Mouse (Mus musculus) kidney, embryonic 16.5 days (tissue): Measurements from ENCODE around the gene Astn1. TPM values are rescaled to one million over a fixed set of nuclear protein-coding genes. Genes with fewer than 3 reads are reported as not detected.

Experiments
- ATAC-seq: fragments of 200-750 bp; cut with Nextera tagmentation; 2 replicates; pipeline ENCODE4 v1.8.0; 2017; ENCODE audit warnings: moderate TSS enrichment; ENCODE audit not compliant: low FRiP score, low TSS enrichment
- H3K27ac ChIP-seq: fragments of 300-500 bp; sonication (generic); 2 replicates; pipeline ENCODE4 v1.5.1; 2014; ENCODE audit warnings: low read length
- H3K27me3 ChIP-seq: fragments of 300-500 bp; sonication (generic); 2 replicates; pipeline ENCODE4 v1.6.1; 2014; ENCODE audit warnings: low read length, control low read depth, mixed read lengths; ENCODE audit not compliant: insufficient read depth
- H3K36me3 ChIP-seq: fragments of 300-500 bp; sonication (generic); 2 replicates; pipeline ENCODE4 v1.6.1; 2014; ENCODE audit warnings: low read length, control low read depth, mixed read lengths; ENCODE audit not compliant: insufficient read depth
- H3K4me1 ChIP-seq: fragments of 300-500 bp; sonication (generic); 2 replicates; pipeline ENCODE4 v1.6.1; 2014; ENCODE audit warnings: low read length, control low read depth, mixed read lengths; ENCODE audit not compliant: insufficient read depth
- H3K4me2 ChIP-seq: fragments of 300-500 bp; sonication (generic); replicated peaks from 2 replicates; pipeline ENCODE4 v1.6.1; 2014; ENCODE audit warnings: low read depth, low read length
- H3K4me3 ChIP-seq: fragments of 300-500 bp; sonication (generic); 2 replicates; pipeline ENCODE4 v1.5.1; 2014; ENCODE audit warnings: mild to moderate bottlenecking, low read length
- H3K9ac ChIP-seq: fragments of 300-500 bp; sonication (generic); replicated peaks from 2 replicates; pipeline ENCODE4 v1.6.1; 2014; ENCODE audit warnings: low read length
- H3K9me3 ChIP-seq: fragments of 300-500 bp; sonication (generic); 2 replicates; pipeline ENCODE4 v1.6.1; 2016; ENCODE audit warnings: low read length, control low read depth
- WGBS: fragments of 180-500 bp; shearing (Covaris S2); extraction: QIAGEN DNeasy Blood & Tissue Kit; methylation state at CpG from one replicate; pipeline ENCODE4 v1.1.7; 2014; 5-methylcytosine and 5-hydroxymethylcytosine counted together
- polyA plus RNA-seq: library from polyadenylated mRNA; unstranded; fragments of >200 nt; fragmentation: Nextera tagmentation; extraction: Ambion mirVana; gene quantifications from 2 replicates; pipeline ENCODE4 v1.2.1, GENCODE M21; 2015

The Astn1 gene
- polyA plus RNA-seq, 1 experiment from 2014 or later: 1.0 TPM

- Histone ChIP-seq H3K4me1 (no peaks in the 10 kb centered on the region), H3K9me3 (no peaks in the 10 kb centered on the region), H3K27ac (no peak overlapping the region), H3K4me2 (no peak overlapping the region), H3K27me3 (no peaks in the 10 kb centered on the region), H3K36me3 (no peaks in the 10 kb centered on the region), H3K4me3 (no peak overlapping the region), H3K9ac (no peak overlapping the region)
- WGBS: 39% methylated on average over 16 of the region's 16 CpGs
- ATAC-seq: peak; percentile 90
Observed at GRCm38 (mm10) chr1:158596726-158597448, 234.8 kb downstream of the Astn1 start.

DNA sequence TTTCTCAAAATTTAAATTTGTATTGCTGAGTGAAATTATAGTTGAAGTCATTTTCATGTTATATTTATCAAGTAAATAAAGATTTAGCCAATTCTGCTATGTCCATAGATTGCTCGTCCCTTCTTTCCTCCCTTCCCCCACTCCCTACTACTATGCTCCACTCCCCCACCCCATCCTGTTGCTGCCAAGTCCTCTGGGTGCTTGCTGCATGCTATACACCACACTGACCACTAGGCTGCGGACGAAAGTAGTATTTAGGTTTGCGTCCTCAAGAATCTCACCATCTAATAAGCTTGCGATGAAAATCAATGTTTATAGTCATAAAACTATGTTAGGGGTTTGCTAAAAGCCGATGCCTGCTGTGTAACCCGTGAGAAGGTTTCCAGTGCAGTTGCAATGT, 235.9 kb downstream of the Astn1 start:
- ATAC-seq: no peak
- no peaks in the 10 kb centered on the region for H3K9me3 ChIP-seq
- H3K4me2 ChIP-seq: no peak overlapping the region
- 78% methylated on average over 7 of the region's 7 CpGs for WGBS
- no peaks in the 10 kb centered on the region for H3K4me1 ChIP-seq
- no peak overlapping the region for H3K27ac ChIP-seq
- no peak overlapping the region for H3K4me3 ChIP-seq
- H3K9ac ChIP-seq: no peak overlapping the region
- no peaks in the 10 kb centered on the region for H3K36me3 ChIP-seq
- H3K27me3 ChIP-seq: no peaks in the 10 kb centered on the region

GRCm38 (mm10) chr1:158599435-158599834, 237.4 kb downstream of the Astn1 start:
- H3K9me3 ChIP-seq: no peaks in the 10 kb centered on the region
- WGBS: 75% methylated on average over 2 of the region's 2 CpGs
- ATAC-seq: no peak

DNA sequence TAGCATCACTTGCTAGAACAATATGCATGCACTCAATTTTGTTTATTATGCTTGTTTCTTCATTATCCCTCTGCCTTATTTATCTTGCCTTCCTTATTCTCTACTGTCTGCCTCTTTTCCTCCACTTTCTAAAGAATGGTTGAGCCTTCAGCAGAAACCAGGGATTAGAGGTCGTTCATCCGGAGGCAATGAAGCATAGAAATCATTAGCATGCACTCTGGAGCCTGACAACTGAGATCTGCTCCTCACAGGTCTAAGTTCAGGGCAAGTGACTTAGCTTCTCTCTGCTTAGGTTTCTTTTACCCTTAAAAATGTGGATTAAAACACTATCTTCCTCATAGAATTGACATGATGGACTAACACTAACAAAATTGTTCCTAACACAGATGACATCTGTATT, 241.0 kb downstream of the Astn1 start:
- Histone ChIP-seq H3K27me3 (no peaks in the 10 kb centered on the region), H3K36me3 (no peaks in the 10 kb centered on the region), H3K9me3 (no peaks in the 10 kb centered on the region), H3K9ac (no peak overlapping the region), H3K4me1 (no peaks in the 10 kb centered on the region), H3K27ac (peak overlapping the region; percentile 53; the same call in 1 of the 2 replicates), H3K4me3 (no peak overlapping the region), H3K4me2 (no peak overlapping the region)
- peak; percentile 70; the same call in 1 of the 2 replicates for ATAC-seq
- 31% methylated on average over 2 of the region's 2 CpGs for WGBS

More at GRCm38 (mm10) chr1:158599435-158599834, 237.4 kb downstream of the Astn1 start:
- Histone ChIP-seq H3K4me3 (no peak overlapping the region), H3K9ac (no peak overlapping the region), H3K4me1 (no peaks in the 10 kb centered on the region), H3K27ac (no peak overlapping the region), H3K36me3 (no peaks in the 10 kb centered on the region), H3K27me3 (no peaks in the 10 kb centered on the region), H3K4me2 (no peak overlapping the region)

GRCm38 (mm10) chr1:158604149-158604548, 242.1 kb downstream of the Astn1 start:
- H3K27me3 ChIP-seq: no peaks in the 10 kb centered on the region
- no peak overlapping the region for H3K4me3 ChIP-seq
- no peak overlapping the region for H3K4me2 ChIP-seq
- H3K4me1 ChIP-seq: no peaks in the 10 kb centered on the region
- H3K36me3 ChIP-seq: no peaks in the 10 kb centered on the region
- H3K9me3 ChIP-seq: no peaks in the 10 kb centered on the region
- H3K27ac ChIP-seq: peak overlapping the region; percentile 24; the same call in 1 of the 2 replicates
- 86% methylated on average over 1 of the region's 1 CpGs for WGBS
- ATAC-seq: peak; percentile 79; the same call in 1 of the 2 replicates
- H3K9ac ChIP-seq: no peak overlapping the region

- H3K4me2 ChIP-seq: no peak overlapping the region
- no peak overlapping the region for H3K4me3 ChIP-seq
- no peaks in the 10 kb centered on the region for H3K9me3 ChIP-seq
- 88% methylated on average over 4 of the region's 4 CpGs for WGBS
- no peaks in the 10 kb centered on the region for H3K4me1 ChIP-seq
- 0 out of 2 replicates have a peak overlapping the region, but pooled peaks have one; percentile 29 for H3K27ac ChIP-seq
- ATAC-seq: no peak
- H3K27me3 ChIP-seq: no peaks in the 10 kb centered on the region
- no peak overlapping the region for H3K9ac ChIP-seq
- H3K36me3 ChIP-seq: no peaks in the 10 kb centered on the region
Observed at GRCm38 (mm10) chr1:158605597-158605996, 243.5 kb downstream of the Astn1 start.

- H3K4me2 ChIP-seq: no peak overlapping the region
Observed at GRCm38 (mm10) chr1:158606324-158606723, 244.3 kb downstream of the Astn1 start.

DNA sequence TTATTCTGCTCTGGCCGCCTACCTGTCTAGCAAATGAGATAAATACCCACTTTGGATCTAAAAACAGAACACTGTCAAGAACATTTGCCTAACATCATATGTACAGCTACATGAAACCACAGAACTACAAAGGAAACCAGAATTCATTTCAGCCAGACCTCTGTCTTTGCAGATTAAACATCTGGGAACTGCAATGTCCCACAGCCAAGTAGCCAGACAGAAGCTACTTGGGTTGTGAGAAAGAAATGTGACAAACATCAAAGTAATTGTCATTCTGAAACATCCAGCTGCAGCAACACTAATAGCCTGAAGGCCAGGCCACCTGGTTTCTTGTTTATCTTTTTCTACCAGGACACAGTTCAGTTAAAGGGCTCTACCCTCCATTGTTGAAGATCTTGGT, 245.1 kb downstream of the Astn1 start:
- Histone ChIP-seq H3K9ac (no peak overlapping the region), H3K9me3 (no peaks in the 10 kb centered on the region), H3K27me3 (no peaks in the 10 kb centered on the region), H3K27ac (no peak overlapping the region), H3K4me2 (no peak overlapping the region), H3K4me1 (no peaks in the 10 kb centered on the region), H3K36me3 (no peaks in the 10 kb centered on the region), H3K4me3 (no peak overlapping the region)
- no peak for ATAC-seq
- 82% methylated on average over 1 of the region's 1 CpGs for WGBS

More at GRCm38 (mm10) chr1:158606324-158606723, 244.3 kb downstream of the Astn1 start:
- H3K27ac ChIP-seq: no peak overlapping the region
- H3K9ac ChIP-seq: no peak overlapping the region
- H3K4me3 ChIP-seq: no peak overlapping the region
- no peaks in the 10 kb centered on the region for H3K36me3 ChIP-seq
- H3K27me3 ChIP-seq: no peaks in the 10 kb centered on the region
- H3K4me1 ChIP-seq: no peaks in the 10 kb centered on the region
- no peak for ATAC-seq
- 75% methylated on average over 10 of the region's 10 CpGs for WGBS
- H3K9me3 ChIP-seq: no peaks in the 10 kb centered on the region

DNA sequence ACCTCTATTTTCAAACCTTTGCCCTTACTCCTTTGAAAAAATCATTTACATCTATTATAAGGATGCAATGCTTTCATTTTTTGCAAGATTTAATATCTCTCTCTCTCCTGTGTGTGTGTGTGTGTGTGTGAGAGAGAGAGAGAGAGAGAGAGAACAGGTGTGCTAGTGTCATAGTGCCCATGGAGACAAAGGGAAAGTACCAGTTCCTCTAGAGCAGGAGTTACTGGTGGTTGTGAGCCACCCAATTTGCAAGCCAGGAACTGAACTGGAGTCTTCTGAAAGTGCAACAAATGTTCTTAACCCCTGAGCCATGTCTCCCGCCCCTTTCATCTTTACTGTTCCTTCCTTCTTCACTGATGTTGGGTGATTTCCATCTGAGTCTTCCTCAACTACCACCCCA, 253.1 kb downstream of the Astn1 start:
- WGBS: 100% methylated on average over 1 of the region's 1 CpGs

GRCm38 (mm10) chr1:158617943-158618342, 255.9 kb downstream of the Astn1 start:
- H3K9ac ChIP-seq: no peak overlapping the region
- no peaks in the 10 kb centered on the region for H3K36me3 ChIP-seq
- H3K4me2 ChIP-seq: no peak overlapping the region
- no peaks in the 10 kb centered on the region for H3K27me3 ChIP-seq
- no peaks in the 10 kb centered on the region for H3K4me1 ChIP-seq
- peak; percentile 81 for ATAC-seq
- no peak overlapping the region for H3K4me3 ChIP-seq
- H3K9me3 ChIP-seq: no peaks in the 10 kb centered on the region
- 85% methylated on average over 4 of the region's 4 CpGs for WGBS
- H3K27ac ChIP-seq: no peak overlapping the region

More for the DNA sequence above, 253.1 kb downstream of the Astn1 start:
- Histone ChIP-seq H3K4me2 (no peak overlapping the region), H3K4me1 (no peaks in the 10 kb centered on the region), H3K27ac (no peak overlapping the region), H3K36me3 (no peaks in the 10 kb centered on the region), H3K9me3 (no peaks in the 10 kb centered on the region), H3K4me3 (no peak overlapping the region), H3K9ac (no peak overlapping the region), H3K27me3 (no peaks in the 10 kb centered on the region)
- no peak for ATAC-seq
